Mouse (Mus musculus): ENCODE results near the gene Esrrg. TPM values are rescaled to one million over a fixed set of nuclear protein-coding genes. Genes with fewer than 3 reads are reported as not detected.

Esrrg gene
- polyA plus RNA-seq (2015; fragmentation: Nextera tagmentation; extraction: Ambion mirVana), result 33.2 and 36.6 TPM in 2 replicates

DNA sequence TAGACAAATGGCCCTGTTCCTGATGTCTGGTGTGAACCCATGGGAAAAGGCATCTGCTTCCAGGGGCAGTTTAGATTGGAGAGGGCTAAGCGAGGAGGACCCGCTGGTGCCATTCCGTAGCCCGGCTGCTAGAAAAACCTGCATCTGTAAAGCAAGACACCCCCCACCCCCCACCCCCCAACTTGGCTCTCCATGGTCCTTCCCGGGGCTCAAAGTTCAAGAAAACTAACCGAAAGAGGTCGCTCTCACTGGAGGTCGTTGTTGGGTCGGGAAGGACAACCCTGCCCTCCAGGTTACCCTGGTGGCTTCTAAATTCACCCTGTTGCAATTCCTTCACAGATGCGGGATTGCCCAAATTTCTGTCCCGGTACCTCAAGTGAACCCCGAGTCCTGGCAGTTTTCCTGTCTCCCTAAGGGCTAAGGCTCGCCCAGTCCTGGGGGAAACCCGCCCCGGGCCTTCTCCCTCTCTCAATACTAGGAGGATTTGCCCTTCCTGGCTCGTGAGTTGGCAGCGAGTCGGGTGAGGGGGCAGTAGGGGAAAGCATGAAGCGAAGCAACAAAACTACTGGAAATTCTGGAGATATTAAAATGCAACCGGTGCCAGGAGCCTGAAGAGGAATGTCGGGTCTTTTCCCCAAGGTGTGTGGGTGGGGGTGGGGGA, at the start of gene Esrrg:
Esrrg (plus strand) TSS at position 531 of the 661 bp plus-strand sequence.
- Histone ChIP-seq H3K4me3 (peak within 1 kb of the TSS; percentile 39), H3K27ac (replicated peaks) (no peak within 1 kb of the TSS), H3K9me3 (no peaks in the 10 kb centered on the region), H3K4me1 (replicated peaks) (peaks cover 63% of the 10 kb centered on the region), H3K9ac (0 out of 2 replicates have a peak within 1 kb of the TSS, but pooled peaks have one; percentile 18), H3K36me3 (no peaks in the 10 kb centered on the region), H3K27me3 (peaks cover 57% of the 10 kb centered on the region), H3K4me2 (peak within 1 kb of the TSS; percentile 83)
- 3% methylated on average over 21 of the region's 21 CpGs for WGBS
- ATAC-seq (ENCODE audit: low FRiP score, low read depth), result no peak

DNA sequence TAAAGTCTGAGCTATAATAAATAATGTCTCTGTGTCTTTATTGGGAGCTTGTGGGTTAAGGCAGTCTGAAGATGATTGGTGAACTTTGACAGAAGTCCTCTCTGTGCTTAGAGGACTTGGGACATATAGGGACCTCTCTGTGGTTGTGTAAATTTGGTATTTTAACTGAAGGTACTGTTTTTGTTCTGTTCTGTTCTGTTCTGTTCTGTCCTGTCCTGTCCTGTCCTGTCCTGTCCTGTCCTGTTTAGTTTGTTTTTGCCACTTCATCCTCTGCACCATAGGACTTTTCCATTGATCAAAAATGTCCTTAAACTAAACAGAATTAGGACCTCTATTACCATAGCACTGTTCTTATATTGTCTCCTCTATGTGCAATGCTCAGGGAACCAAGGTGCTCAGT, 24.6 kb upstream of the Esrrg start:
- no peaks in the 10 kb centered on the region for H3K36me3 ChIP-seq
- H3K9me3 ChIP-seq, result no peaks in the 10 kb centered on the region
- no peaks in the 10 kb centered on the region for H3K4me1 ChIP-seq (replicated peaks)
- H3K27ac ChIP-seq (replicated peaks), result no peak overlapping the region
- no peak for ATAC-seq (ENCODE audit: low FRiP score, low read depth)
- H3K4me2 ChIP-seq, result no peak overlapping the region
- no peaks in the 10 kb centered on the region for H3K27me3 ChIP-seq
- no peak overlapping the region for H3K9ac ChIP-seq
- H3K4me3 ChIP-seq, result no peak overlapping the region

DNA sequence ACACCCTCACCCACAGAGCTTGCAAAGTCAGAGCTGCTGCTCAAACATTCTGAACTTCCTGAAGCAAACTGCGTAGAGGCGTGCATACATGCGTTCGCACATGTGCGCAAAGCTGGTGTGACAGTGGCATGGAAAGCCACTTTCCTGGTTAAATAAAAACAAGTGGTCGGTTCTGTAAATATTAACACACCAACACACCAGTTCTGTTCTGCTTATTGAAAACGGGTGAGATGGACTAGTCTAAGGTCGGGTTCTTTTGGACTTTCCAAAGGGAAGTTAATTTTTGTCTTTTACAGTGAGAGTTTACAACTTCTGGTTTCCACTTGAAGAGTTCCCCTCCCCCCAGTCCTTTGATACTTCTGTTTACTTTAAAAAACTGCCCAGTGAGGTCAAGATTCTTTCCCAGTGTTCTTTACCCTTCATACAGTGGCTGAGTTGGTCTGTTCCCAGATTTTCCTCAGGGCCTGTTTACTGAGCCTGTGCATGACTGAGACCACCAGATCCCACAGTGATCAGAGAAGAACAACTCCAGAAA, 22.0 kb upstream of the Esrrg start:
- H3K4me1 ChIP-seq (replicated peaks), result no peaks in the 10 kb centered on the region
- H3K27ac ChIP-seq (replicated peaks), result no peak overlapping the region
- no peak for ATAC-seq (ENCODE audit: low FRiP score, low read depth)
- 90% methylated on average over 8 of the region's 8 CpGs for WGBS
- no peaks in the 10 kb centered on the region for H3K36me3 ChIP-seq
- H3K27me3 ChIP-seq, result no peaks in the 10 kb centered on the region
- no peak overlapping the region for H3K4me3 ChIP-seq
- H3K4me2 ChIP-seq, result no peak overlapping the region
- no peak overlapping the region for H3K9ac ChIP-seq
- H3K9me3 ChIP-seq, result no peaks in the 10 kb centered on the region

DNA sequence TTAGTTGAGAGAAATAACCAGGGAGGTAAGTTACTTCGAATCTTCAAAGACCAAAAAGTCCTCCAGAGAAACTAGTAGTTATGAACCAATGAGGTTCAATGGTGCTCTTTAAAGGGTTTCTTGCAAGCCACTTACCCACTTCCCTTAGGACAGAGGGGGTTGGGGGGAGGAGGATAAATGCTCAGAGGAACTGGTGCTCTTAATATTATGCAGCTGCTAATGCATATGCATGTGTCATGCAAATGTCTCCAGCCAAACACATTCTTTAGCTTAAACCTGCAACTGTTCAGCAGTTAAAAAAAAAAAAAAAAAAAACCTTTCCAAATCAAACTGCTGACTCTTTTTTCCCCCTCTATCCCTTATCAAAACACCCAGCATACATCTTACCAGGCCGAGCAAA, 5.6 kb upstream of the Esrrg start:
- H3K4me1 ChIP-seq (replicated peaks), result peaks cover 42% of the 10 kb centered on the region
- WGBS, result 56% methylated on average over 2 of the region's 2 CpGs
- H3K9me3 ChIP-seq, result no peaks in the 10 kb centered on the region
- no peak overlapping the region for H3K9ac ChIP-seq
- H3K4me2 ChIP-seq, result no peak overlapping the region
- H3K4me3 ChIP-seq, result no peak overlapping the region
- no peak for ATAC-seq (ENCODE audit: low FRiP score, low read depth)
- H3K27me3 ChIP-seq, result peaks cover 41% of the 10 kb centered on the region
- no peak overlapping the region for H3K27ac ChIP-seq (replicated peaks)
- no peaks in the 10 kb centered on the region for H3K36me3 ChIP-seq

DNA sequence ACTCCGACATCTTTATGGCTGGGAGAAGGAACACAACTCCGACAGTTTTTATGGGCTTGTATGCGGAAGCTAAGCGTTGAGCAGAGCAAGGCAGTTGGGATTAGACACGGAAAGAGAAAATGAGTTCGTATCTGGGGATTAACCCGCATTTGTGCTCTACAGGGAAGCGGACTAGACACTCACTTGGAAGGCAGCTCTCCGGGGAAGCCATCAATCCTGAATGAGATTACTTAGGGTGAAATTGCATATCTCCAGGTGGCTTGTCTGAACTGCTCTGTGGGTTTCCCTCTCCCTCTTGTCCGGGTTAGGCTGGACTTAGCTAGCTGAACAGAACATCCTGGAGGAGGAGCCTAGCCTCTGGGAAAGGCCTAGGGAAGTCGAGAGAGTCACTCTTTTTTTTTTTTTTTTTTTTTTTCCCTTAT, 4.5 kb upstream of the Esrrg start:
- no peaks in the 10 kb centered on the region for H3K9me3 ChIP-seq
- no peak overlapping the region for H3K9ac ChIP-seq
- peaks cover 53% of the 10 kb centered on the region for H3K4me1 ChIP-seq (replicated peaks)
- H3K4me3 ChIP-seq, result no peak overlapping the region
- ATAC-seq (ENCODE audit: low FRiP score, low read depth), result no peak
- no peaks in the 10 kb centered on the region for H3K36me3 ChIP-seq
- no peak overlapping the region for H3K27ac ChIP-seq (replicated peaks)
- peak overlapping the region; percentile 18 for H3K4me2 ChIP-seq
- 3% methylated on average over 11 of the region's 11 CpGs for WGBS
- peaks cover 44% of the 10 kb centered on the region for H3K27me3 ChIP-seq

DNA sequence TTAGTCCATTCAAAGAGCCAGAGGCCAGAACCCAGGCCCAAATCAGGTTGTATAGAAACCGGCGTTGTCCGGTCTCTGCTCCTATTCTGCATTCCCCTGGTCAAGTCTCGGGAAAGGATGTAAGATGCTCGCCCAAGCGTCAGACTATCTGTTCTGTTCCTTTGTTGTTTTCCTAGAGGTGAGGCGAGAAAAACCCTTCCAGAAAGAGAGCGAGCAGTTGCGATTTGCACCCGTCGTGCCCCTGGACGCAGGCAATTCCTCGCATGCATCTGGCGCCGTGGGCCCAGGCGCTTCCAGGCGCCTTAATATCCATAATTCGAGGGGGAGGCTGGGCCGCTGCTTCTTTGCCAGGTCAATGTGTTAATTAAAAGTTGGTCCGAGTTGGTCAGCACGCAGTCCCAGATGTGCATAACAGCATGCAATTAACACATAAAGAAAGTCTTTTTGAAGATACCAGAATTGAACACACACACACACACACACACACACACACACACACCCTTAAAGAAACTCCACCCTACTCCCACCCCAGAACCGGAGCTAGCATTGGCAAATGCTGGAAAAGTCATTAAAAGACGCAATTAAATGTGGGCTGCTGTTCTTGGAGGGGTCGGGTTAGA, 3.8 kb upstream of the Esrrg start:
- WGBS, result 11% methylated on average over 24 of the region's 24 CpGs
- H3K27ac ChIP-seq (replicated peaks), result no peak overlapping the region
- no peak for ATAC-seq (ENCODE audit: low FRiP score, low read depth)
- H3K4me2 ChIP-seq, result peak overlapping the region; percentile 64
- peak overlapping the region; percentile 35; the same call in 1 of the 2 replicates for H3K9ac ChIP-seq
- no peaks in the 10 kb centered on the region for H3K9me3 ChIP-seq
- peaks cover 60% of the 10 kb centered on the region for H3K4me1 ChIP-seq (replicated peaks)
- H3K27me3 ChIP-seq, result peaks cover 44% of the 10 kb centered on the region
- peak overlapping the region; percentile 34 for H3K4me3 ChIP-seq
- H3K36me3 ChIP-seq, result no peaks in the 10 kb centered on the region

DNA sequence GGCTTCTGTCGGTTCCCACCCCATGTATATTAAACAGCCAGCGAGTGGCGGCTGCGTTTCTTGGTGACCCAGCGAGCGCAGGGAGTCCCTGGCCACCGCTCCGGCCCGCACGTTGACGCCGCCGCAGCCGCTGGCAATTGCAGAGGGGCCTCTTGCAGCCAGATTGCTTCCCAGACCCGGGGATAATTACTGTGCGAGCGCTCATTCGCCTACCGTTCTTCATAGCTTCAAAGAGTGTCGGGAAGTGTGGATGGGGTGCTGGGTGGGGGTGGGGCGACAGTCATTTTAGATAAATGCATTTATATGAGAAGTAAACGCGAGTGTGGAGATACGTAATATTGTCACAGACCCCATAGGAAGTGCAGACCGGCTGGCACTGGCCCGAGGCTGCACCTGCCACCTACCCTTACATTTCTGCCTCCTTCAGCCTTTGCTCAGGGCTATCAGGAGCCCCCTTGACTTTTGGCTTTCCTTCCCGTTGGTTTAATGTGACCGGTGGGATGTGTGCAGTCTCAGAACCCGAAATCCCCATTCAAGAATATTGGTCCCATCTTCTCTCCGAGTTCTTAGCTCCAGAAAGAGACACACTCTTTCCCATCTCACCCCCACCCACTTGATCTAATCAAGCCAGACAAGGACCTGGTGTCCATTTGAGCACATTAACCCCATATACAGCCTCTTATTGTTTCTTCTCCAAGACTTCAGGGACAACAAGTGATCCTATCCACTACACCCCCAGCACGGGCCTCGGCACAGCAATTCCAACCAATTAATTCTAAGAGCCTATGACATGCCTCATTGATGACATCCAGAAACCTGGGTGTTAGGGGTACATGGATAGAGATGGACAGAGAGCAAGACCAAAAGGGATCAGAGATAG, 3.0 kb upstream of the Esrrg start:
- Histone ChIP-seq H3K9me3 (no peaks in the 10 kb centered on the region), H3K4me2 (peak overlapping the region; percentile 83), H3K4me3 (peak overlapping the region; percentile 34), H3K9ac (peak overlapping the region; percentile 35), H3K27ac (replicated peaks) (no peak overlapping the region), H3K4me1 (replicated peaks) (peaks cover 63% of the 10 kb centered on the region), H3K27me3 (peaks cover 48% of the 10 kb centered on the region), H3K36me3 (no peaks in the 10 kb centered on the region)
- WGBS, result 2% methylated on average over 32 of the region's 32 CpGs
- ATAC-seq (ENCODE audit: low FRiP score, low read depth), result no peak

DNA sequence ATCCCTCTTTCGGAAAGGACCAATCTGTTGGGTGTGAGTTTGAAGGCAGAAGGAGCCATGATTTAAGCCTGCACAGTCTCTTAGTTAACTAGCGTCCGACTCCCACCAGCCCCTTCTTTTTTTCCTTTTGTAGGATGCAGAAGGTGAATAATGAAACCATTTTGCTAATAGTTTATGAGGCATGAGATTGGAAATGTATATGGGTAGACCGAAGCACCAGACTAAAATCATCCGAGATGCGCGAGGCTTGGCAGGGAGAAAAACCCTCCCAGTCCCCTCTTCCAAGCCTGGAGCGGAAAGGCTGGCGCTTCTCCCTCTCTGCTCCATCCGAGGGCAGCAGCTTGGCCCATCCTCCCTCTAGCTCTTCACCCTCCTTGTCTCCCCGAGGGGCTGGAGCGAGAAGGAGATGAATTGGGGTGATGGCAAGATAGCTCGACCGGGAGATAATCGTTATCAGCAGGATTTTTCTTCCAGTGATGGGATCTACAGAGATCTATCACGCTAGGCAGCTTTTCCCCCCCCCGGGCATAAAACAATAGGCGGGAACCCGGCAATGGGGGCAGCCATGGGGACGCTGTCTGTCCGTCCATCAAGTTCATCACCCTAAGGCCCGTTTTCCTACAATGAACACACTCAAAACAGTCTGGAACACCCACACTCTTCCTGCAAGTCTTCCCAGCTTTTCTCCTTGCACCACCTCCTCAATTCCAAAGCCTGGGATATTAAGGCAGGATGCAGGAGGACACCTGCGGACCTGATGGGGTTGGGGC, 2.1 kb upstream of the Esrrg start:
- no peak overlapping the region for H3K4me3 ChIP-seq
- peak overlapping the region; percentile 83 for H3K4me2 ChIP-seq

DNA sequence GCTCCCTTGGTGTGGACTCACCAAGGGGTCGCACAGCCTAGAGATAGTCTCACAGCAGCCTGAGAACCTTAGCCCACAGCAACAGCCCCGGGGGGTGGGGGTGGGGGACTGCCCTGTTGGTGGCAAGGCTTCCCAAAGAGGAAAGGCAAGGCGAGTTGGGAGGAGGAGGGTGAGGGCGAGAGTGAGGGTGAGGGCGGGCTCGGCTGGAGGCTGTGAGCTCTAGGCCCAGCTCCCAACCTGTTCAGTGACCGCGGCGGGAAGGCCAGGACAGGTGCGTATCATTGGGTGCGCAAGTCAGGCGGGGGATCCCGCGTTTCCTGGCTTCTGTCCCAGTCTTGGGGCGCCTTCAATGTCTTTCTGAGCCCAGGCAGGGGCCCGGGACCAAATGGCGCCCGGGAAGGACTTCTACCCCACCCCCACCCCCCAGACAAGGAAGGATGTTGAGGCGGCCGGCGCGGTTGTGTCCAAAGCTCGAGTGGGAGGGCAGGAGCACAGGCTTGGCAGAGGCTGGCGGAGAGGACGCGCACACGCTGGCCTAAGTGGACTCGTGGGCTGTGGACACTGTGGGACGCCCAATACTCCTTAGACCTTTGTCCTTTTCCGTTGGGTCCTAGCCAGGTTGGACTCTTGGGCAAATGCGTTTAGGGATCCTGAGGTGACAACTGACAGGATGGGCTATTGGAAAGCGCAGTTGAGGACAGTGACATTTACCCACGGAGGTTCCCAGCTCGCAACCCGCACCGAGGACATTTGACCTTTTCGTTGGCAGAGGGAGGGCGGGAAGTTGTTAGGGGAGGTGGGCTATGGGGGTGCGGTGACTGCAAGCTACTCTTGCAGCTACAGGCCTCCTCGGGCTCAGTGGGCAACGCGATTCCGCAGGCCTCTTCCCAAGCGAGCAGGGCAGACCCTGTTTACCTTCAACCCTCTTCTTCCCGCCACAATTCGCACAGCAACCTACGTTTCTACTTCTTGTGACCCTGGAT, 1.2 kb upstream of the Esrrg start:
- Histone ChIP-seq H3K4me1 (replicated peaks) (peaks cover 63% of the 10 kb centered on the region), H3K9ac (no peak overlapping the region)
- 4% methylated on average over 47 of the region's 47 CpGs for WGBS

More for the DNA sequence above, 2.1 kb upstream of the Esrrg start:
- Histone ChIP-seq H3K4me1 (replicated peaks) (peaks cover 63% of the 10 kb centered on the region), H3K9me3 (no peaks in the 10 kb centered on the region), H3K27ac (replicated peaks) (no peak overlapping the region), H3K9ac (no peak overlapping the region), H3K27me3 (peaks cover 57% of the 10 kb centered on the region), H3K36me3 (no peaks in the 10 kb centered on the region)
- ATAC-seq (ENCODE audit: low FRiP score, low read depth), result no peak
- WGBS, result 4% methylated on average over 23 of the region's 23 CpGs

DNA sequence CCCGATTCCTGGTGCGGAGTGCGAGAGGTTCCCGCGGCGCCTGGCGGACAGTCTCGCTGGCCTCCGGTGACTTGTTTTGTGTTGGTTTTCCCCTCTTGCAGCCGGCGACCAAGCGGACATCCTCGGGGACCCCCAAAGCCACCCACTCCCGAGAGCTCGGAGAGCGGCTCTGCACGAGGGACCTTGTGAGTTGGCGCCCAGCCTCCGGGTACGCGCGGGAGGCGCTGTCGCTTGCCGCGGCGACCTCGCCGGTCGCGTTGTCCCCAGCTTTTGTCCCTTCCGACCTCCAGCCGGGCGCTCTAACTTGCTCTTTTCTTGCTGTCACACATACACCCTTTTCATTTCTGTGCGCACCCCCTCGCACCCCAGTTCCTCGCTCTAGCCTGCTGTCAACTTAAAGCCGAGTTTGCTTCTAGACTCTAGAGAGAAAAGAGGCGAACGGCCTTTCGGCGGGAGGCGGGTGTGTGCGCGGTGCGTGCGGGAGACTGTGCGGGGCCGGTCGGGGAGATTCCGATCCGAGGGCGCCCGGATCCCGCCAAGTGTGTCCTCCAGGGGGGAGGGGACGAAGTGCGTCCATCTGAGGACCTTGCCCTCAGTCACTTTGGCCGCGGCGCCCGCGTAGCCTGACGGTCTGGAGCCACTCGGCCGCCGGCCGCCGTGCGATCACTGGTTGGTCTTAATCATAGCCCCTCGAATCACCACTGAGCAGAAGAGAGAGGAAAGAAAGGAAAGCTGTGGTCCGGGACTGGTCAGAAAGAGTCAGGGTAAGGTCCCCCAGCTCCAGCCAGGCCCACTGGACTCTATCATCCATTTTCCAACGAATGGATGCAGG, 646 bp downstream of the Esrrg start:
- Histone ChIP-seq H3K9me3 (no peaks in the 10 kb centered on the region), H3K27me3 (peaks cover 51% of the 10 kb centered on the region), H3K4me1 (replicated peaks) (peaks cover 57% of the 10 kb centered on the region), H3K27ac (replicated peaks) (no peak overlapping the region), H3K4me2 (peak overlapping the region; percentile 83), H3K4me3 (peak overlapping the region; percentile 39), H3K36me3 (no peaks in the 10 kb centered on the region), H3K9ac (0 out of 2 replicates have a peak overlapping the region, but pooled peaks have one; percentile 18)
- under 1% methylated on average over 72 of the region's 72 CpGs for WGBS
- ATAC-seq (ENCODE audit: low FRiP score, low read depth), result peak; percentile 43; the same call in 1 of the 2 replicates

More for the DNA sequence above, 1.2 kb upstream of the Esrrg start:
- peak overlapping the region; percentile 14; the same call in 1 of the 2 replicates for H3K4me3 ChIP-seq
- H3K4me2 ChIP-seq, result peak overlapping the region; percentile 83
- H3K27ac ChIP-seq (replicated peaks), result no peak overlapping the region
- H3K9me3 ChIP-seq, result no peaks in the 10 kb centered on the region
- H3K27me3 ChIP-seq, result peaks cover 64% of the 10 kb centered on the region
- no peak for ATAC-seq (ENCODE audit: low FRiP score, low read depth)
- no peaks in the 10 kb centered on the region for H3K36me3 ChIP-seq
